Mouse (Mus musculus): ENCODE data around the gene Dhrs9. TPM values are rescaled to one million over a fixed set of nuclear protein-coding genes. Genes with fewer than 3 reads are reported as not detected.
"Not testable (repeated sequence)": the region's sequence is repeated elsewhere in the genome, so short reads cannot be mapped to it uniquely, and the experiment has no call there.

Gene Dhrs9
- polyA plus RNA-seq (2014; fragmentation: Nextera tagmentation; extraction: Ambion mirVana), result 0.05 TPM in 1 of 2 replicates, not detected in the other

- H3K4me3 ChIP-seq (ENCODE audit: low read depth, low read length), result no peak within 1 kb of the TSS
- H3K36me3 ChIP-seq (ENCODE audit: control insufficient read depth, insufficient read depth, low read length), result no peaks in the 10 kb centered on the region
- no peak within 1 kb of the TSS for H3K9ac ChIP-seq (ENCODE audit: low read depth, low read length)
- ATAC-seq (replicated peaks; ENCODE audit: low FRiP score) (no peak), DNase-seq (ENCODE audit: low spot score) (no peak)
- 22% methylated on average over 13 of the region's 13 CpGs for WGBS
- H3K27ac ChIP-seq (ENCODE audit: low read depth, low read length), result no peak within 1 kb of the TSS
- no peaks in the 10 kb centered on the region for H3K27me3 ChIP-seq (replicated peaks; ENCODE audit: control insufficient read depth, insufficient read depth, low read length)
- H3K4me1 ChIP-seq (replicated peaks; ENCODE audit: control insufficient read depth, insufficient read depth, low read length), result peaks cover 3% of the 10 kb centered on the region
- H3K9me3 ChIP-seq (ENCODE audit: control insufficient read depth, low read length), result no peaks in the 10 kb centered on the region
- no peak within 1 kb of the TSS for H3K4me2 ChIP-seq
Observed at GRCm38 (mm10) chr2:69380281-69380680, at the start of gene Dhrs9. Gene Dhrs9, plus strand, starts transcription at chr2:69380445.

GRCm38 (mm10) chr2:69331523-69331922 is 48.7 kb upstream of the Dhrs9 start:
- H3K36me3 ChIP-seq (ENCODE audit: control insufficient read depth, insufficient read depth, low read length); H3K4me3 ChIP-seq (ENCODE audit: low read depth, low read length); DNase-seq (ENCODE audit: low spot score); H3K4me1 ChIP-seq (replicated peaks; ENCODE audit: control insufficient read depth, insufficient read depth, low read length); ATAC-seq (replicated peaks; ENCODE audit: low FRiP score); H3K27me3 ChIP-seq (replicated peaks; ENCODE audit: control insufficient read depth, insufficient read depth, low read length); H3K9ac ChIP-seq (ENCODE audit: low read depth, low read length); H3K4me2 ChIP-seq; H3K27ac ChIP-seq (ENCODE audit: low read depth, low read length); H3K9me3 ChIP-seq (ENCODE audit: control insufficient read depth, low read length): not testable (repeated sequence)
- WGBS, result 73% methylated on average over 5 of the region's 6 CpGs

DNA sequence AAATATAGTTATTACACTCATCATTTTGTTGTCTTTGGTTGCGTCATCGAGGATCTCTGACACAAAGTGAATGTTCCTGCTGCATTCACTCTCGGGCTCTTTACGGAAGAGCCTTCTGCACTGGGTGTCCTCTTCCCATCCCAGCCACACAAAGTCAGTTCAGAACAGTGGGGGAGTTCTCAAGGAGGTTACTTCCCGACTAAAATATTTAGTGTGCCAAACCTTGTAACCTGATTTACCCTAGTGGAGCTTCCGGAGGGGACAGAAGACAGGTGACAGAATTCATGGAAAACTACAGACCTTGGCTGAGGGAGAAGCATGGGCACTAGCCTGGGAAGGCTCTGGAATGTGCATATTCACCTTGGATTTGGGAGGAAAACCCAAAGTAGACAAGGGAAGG is 38.7 kb upstream of the Dhrs9 start:
- Histone ChIP-seq H3K4me3 (ENCODE audit: low read depth, low read length) (no peak overlapping the region), H3K9ac (ENCODE audit: low read depth, low read length) (no peak overlapping the region), H3K9me3 (ENCODE audit: control insufficient read depth, low read length) (no peaks in the 10 kb centered on the region), H3K36me3 (ENCODE audit: control insufficient read depth, insufficient read depth, low read length) (no peaks in the 10 kb centered on the region), H3K27ac (ENCODE audit: low read depth, low read length) (no peak overlapping the region), H3K4me2 (no peak overlapping the region), H3K4me1 (replicated peaks; ENCODE audit: control insufficient read depth, insufficient read depth, low read length) (no peaks in the 10 kb centered on the region; the same call in 1 of the 2 replicates), H3K27me3 (replicated peaks; ENCODE audit: control insufficient read depth, insufficient read depth, low read length) (no peaks in the 10 kb centered on the region)
- DNase-seq (ENCODE audit: low spot score) (no peak), ATAC-seq (replicated peaks; ENCODE audit: low FRiP score) (no peak)
- WGBS, result 86% methylated on average over 6 of the region's 6 CpGs

DNA sequence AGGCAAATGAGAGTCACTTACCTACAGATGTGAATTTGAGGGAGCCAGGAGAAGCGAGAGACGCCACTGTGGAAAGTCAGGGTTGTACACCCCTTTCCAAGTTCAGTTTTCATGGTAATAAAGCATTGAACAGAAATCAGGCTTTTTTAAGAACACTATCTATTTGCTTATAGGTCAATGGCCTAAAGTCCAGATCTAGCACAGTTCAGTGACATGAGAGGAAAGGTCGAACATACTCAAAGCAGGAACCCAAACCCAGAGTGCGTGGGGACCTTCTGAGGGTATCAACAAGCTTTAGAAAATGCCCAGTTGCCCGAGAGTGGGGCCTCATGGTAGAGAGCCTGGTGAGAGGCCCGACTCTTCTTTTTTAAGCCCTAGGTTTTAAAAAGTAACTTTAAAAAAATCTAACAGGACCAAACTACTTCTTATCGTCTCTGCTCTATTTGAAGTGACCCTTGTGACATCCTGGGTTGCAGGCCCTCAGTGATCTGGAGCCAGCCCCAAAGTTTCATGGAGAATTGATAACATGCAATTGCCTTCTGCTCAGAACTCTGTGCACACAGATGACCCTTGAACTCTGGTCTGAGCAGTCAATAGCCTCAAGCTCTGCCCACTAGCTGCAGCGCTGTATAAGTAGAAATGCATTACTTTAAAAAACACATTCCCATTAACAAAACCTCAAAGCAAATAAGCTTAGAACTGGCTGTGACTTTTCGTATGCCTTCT is 37.6 kb upstream of the Dhrs9 start, which contains the start of gene Abcb11:
Abcb11 (minus strand) TSS at position 121 of the 726 bp plus-strand sequence.
- Histone ChIP-seq H3K9ac (ENCODE audit: low read depth, low read length) (no peak within 1 kb of the TSS), H3K4me3 (ENCODE audit: low read depth, low read length) (no peak within 1 kb of the TSS), H3K4me2 (no peak within 1 kb of the TSS), H3K4me1 (replicated peaks; ENCODE audit: control insufficient read depth, insufficient read depth, low read length) (no peaks in the 10 kb centered on the region; the same call in 1 of the 2 replicates), H3K9me3 (ENCODE audit: control insufficient read depth, low read length) (no peaks in the 10 kb centered on the region), H3K27ac (ENCODE audit: low read depth, low read length) (peak within 1 kb of the TSS; percentile 38; the same call in 1 of the 2 replicates), H3K27me3 (replicated peaks; ENCODE audit: control insufficient read depth, insufficient read depth, low read length) (no peaks in the 10 kb centered on the region), H3K36me3 (ENCODE audit: control insufficient read depth, insufficient read depth, low read length) (no peaks in the 10 kb centered on the region)
- no peak for DNase-seq (ENCODE audit: low spot score)
- WGBS, result 72% methylated on average over 9 of the region's 9 CpGs
- ATAC-seq (replicated peaks; ENCODE audit: low FRiP score), result no peak; the same call in 1 of the 2 replicates

DNA sequence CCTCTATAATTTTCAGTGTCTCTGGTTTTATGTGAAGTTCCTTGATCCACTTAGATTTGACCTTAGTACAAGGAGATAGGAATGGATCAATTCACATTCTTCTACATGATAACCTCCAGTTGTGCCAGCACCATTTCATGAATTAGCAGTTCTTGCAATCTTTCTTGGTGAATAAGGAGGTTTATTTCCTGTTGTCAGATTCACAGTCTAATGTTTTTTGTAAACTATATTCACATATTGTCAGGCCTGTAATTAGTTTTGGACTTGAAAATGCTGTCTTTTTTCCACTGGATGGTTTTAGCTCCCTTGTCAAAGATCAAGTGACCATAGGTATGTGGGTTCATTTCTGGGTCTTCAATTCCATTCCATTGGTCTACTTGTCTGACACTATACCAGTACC is 24.8 kb upstream of the Dhrs9 start:
- ATAC-seq (replicated peaks; ENCODE audit: low FRiP score), result peak; percentile 100
- H3K9me3 ChIP-seq (ENCODE audit: control insufficient read depth, low read length), result not testable (repeated sequence)

GRCm38 (mm10) chr2:69364831-69365230 is 15.4 kb upstream of the Dhrs9 start:
- WGBS, result 79% methylated on average over 2 of the region's 2 CpGs

More for the DNA sequence above, 24.8 kb upstream of the Dhrs9 start:
- not testable (repeated sequence) for H3K4me2 ChIP-seq; H3K27ac ChIP-seq (ENCODE audit: low read depth, low read length); DNase-seq (ENCODE audit: low spot score); H3K36me3 ChIP-seq (ENCODE audit: control insufficient read depth, insufficient read depth, low read length); H3K27me3 ChIP-seq (replicated peaks; ENCODE audit: control insufficient read depth, insufficient read depth, low read length); H3K4me3 ChIP-seq (ENCODE audit: low read depth, low read length); H3K9ac ChIP-seq (ENCODE audit: low read depth, low read length); H3K4me1 ChIP-seq (replicated peaks; ENCODE audit: control insufficient read depth, insufficient read depth, low read length)

GRCm38 (mm10) chr2:69365275-69365674 is 15.0 kb upstream of the Dhrs9 start:
- no peaks in the 10 kb centered on the region for H3K36me3 ChIP-seq (ENCODE audit: control insufficient read depth, insufficient read depth, low read length)
- DNase-seq (ENCODE audit: low spot score), result no peak
- no peak overlapping the region for H3K4me3 ChIP-seq (ENCODE audit: low read depth, low read length)
- H3K27me3 ChIP-seq (replicated peaks; ENCODE audit: control insufficient read depth, insufficient read depth, low read length), result no peaks in the 10 kb centered on the region
- no peak overlapping the region for H3K9ac ChIP-seq (ENCODE audit: low read depth, low read length)
- no peaks in the 10 kb centered on the region for H3K4me1 ChIP-seq (replicated peaks; ENCODE audit: control insufficient read depth, insufficient read depth, low read length)
- no peak overlapping the region for H3K4me2 ChIP-seq
- ATAC-seq (replicated peaks; ENCODE audit: low FRiP score), result no peak
- no peak overlapping the region for H3K27ac ChIP-seq (ENCODE audit: low read depth, low read length)
- no peaks in the 10 kb centered on the region for H3K9me3 ChIP-seq (ENCODE audit: control insufficient read depth, low read length)
- WGBS, result 94% methylated on average over 1 of the region's 1 CpGs

More at GRCm38 (mm10) chr2:69364831-69365230, 15.4 kb upstream of the Dhrs9 start:
- Histone ChIP-seq H3K9ac (ENCODE audit: low read depth, low read length) (no peak overlapping the region), H3K36me3 (ENCODE audit: control insufficient read depth, insufficient read depth, low read length) (no peaks in the 10 kb centered on the region), H3K4me1 (replicated peaks; ENCODE audit: control insufficient read depth, insufficient read depth, low read length) (no peaks in the 10 kb centered on the region), H3K4me3 (ENCODE audit: low read depth, low read length) (no peak overlapping the region), H3K27me3 (replicated peaks; ENCODE audit: control insufficient read depth, insufficient read depth, low read length) (no peaks in the 10 kb centered on the region), H3K9me3 (ENCODE audit: control insufficient read depth, low read length) (no peaks in the 10 kb centered on the region), H3K4me2 (no peak overlapping the region), H3K27ac (ENCODE audit: low read depth, low read length) (no peak overlapping the region)
- no peak for ATAC-seq (replicated peaks; ENCODE audit: low FRiP score)
- DNase-seq (ENCODE audit: low spot score), result no peak

DNA sequence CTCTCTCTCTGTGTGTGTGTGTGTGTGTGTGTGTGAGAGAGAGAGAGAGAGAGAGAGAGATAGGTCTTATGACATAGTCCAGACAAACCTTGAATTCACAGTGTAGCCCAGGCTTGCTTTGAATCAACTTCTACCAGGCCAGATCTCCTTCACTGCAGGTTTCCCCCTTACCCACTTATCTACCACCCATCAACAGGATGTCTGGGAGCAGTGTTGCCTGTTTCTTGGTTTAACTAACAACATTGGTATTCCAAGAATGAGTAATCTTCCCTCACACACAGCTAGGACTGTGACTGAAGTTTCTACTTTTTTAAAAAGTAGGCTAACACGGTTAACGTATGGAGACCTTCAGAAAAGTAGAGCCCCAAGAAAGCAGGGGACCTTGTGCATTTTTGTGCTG is 3.5 kb upstream of the Dhrs9 start:
- Histone ChIP-seq H3K4me1 (replicated peaks; ENCODE audit: control insufficient read depth, insufficient read depth, low read length) (peaks cover 3% of the 10 kb centered on the region), H3K9me3 (ENCODE audit: control insufficient read depth, low read length) (no peaks in the 10 kb centered on the region), H3K9ac (ENCODE audit: low read depth, low read length) (no peak overlapping the region), H3K4me2 (no peak overlapping the region), H3K27me3 (replicated peaks; ENCODE audit: control insufficient read depth, insufficient read depth, low read length) (no peaks in the 10 kb centered on the region), H3K4me3 (ENCODE audit: low read depth, low read length) (no peak overlapping the region), H3K36me3 (ENCODE audit: control insufficient read depth, insufficient read depth, low read length) (no peaks in the 10 kb centered on the region), H3K27ac (ENCODE audit: low read depth, low read length) (no peak overlapping the region)
- DNase-seq (ENCODE audit: low spot score) (no peak), ATAC-seq (replicated peaks; ENCODE audit: low FRiP score) (no peak)
- WGBS, result 48% methylated on average over 2 of the region's 2 CpGs

DNA sequence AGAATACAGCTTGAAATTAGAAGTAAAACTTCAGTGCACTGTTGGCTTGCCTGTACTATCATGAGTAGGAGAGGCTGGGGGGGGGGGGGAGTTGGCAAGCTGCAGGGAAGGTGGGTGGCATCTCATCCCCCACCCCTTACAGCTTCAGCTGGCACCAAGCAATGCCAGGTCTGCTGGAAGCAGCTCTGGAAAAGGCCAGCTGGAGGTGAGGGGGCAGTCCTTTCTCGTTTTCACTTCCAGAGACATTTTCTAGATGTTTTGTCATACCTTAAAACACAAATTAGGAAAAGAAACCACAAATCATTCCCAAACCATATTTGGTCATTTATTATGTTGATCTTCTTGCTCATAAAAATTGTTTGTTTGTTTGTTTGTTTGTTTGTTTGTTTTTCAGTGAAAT is 444 bp upstream of the Dhrs9 start:
- ATAC-seq (replicated peaks; ENCODE audit: low FRiP score) (no peak), DNase-seq (ENCODE audit: low spot score) (no peak)
- no peak overlapping the region for H3K4me2 ChIP-seq
- no peak overlapping the region for H3K9ac ChIP-seq (ENCODE audit: low read depth, low read length)
- no peaks in the 10 kb centered on the region for H3K36me3 ChIP-seq (ENCODE audit: control insufficient read depth, insufficient read depth, low read length)
- no peaks in the 10 kb centered on the region for H3K9me3 ChIP-seq (ENCODE audit: control insufficient read depth, low read length)
- H3K4me3 ChIP-seq (ENCODE audit: low read depth, low read length), result no peak overlapping the region
- no peaks in the 10 kb centered on the region for H3K27me3 ChIP-seq (replicated peaks; ENCODE audit: control insufficient read depth, insufficient read depth, low read length)
- WGBS, result 41% methylated on average over 1 of the region's 1 CpGs
- H3K4me1 ChIP-seq (replicated peaks; ENCODE audit: control insufficient read depth, insufficient read depth, low read length), result peaks cover 3% of the 10 kb centered on the region
- H3K27ac ChIP-seq (ENCODE audit: low read depth, low read length), result no peak overlapping the region

All from liver, embryonic 11.5 days (tissue).